Mouse (Mus musculus): ENCODE measurements around the gene Sptbn1.
"Not testable (repeated sequence)": the region's sequence is repeated elsewhere in the genome, so short reads cannot be mapped to it uniquely, and the experiment has no call there.

The Sptbn1 gene

DNA sequence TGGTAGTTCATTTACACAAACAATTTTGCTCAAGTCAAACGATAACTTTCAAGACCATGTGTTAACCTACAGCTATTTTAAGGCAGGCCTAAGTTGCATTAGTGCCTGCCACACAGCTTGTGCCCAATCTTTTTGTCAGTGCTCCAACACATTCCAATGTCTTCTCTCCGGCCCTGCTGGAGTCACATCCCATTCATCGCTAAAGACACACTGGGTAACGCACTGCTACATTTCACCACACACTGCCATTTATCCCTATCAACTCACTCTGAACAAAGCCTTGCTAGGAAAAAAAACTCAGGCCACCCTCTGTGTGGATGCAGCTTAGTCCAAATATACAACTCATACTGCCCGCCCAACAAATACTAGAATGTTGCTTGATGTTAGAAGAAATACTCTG lies 11.5 kb downstream of the Sptbn1 start:
- DNase-seq (ENCODE audit: low spot score in 2 of 2): peak; percentile 65 to 70

DNA sequence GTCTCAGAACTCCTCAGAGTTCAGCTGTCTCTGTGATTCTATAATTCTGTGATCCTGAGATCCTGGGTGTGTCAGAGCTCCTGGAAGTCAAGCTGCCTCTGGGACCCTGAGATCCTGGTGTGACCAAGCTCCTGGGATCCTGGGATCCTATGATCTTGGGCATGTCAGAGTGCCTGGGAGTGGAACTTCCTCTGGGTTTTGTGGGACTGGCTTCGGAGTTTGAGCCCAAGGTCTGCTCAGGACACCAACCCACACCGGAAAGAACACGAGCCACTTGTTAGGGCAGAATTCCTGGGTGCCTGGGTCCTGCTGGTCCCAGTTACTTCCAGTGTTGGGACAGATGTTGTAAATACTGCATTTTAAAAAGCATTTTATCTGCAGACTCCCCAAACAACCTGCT lies 12.8 kb downstream of the Sptbn1 start:
- not testable (repeated sequence) for DNase-seq (ENCODE audit: low spot score in 2 of 2)

DNA sequence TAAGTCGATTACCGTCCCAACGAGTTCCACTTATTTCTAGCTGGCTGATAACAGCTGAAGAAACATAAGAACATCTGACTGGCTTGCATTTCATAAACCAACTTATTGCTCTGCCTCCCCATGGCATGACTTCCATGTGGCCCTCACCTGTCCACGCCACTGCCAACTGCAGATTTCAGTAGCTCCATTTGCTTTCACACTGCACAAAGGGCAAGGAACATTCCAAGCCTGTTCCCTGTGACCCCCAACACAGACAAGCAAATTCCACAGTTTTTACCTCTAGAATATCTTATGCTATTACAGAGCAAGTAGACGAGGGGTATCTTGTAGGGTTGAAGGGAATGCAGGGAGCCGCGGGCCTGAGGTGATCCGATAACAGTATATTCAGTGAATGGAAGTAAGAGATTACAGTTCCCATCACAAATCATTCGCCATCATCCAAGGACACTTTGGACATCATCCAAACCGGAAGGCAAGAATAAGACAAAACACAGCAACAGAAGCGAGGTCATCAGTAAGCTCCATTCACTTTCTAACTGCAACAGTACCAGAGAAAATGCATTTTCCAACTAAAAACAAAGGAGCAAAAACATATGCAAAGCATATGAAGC lies 16.6 kb downstream of the Sptbn1 start:
- no peak for DNase-seq (ENCODE audit: low spot score in 2 of 2)

DNA sequence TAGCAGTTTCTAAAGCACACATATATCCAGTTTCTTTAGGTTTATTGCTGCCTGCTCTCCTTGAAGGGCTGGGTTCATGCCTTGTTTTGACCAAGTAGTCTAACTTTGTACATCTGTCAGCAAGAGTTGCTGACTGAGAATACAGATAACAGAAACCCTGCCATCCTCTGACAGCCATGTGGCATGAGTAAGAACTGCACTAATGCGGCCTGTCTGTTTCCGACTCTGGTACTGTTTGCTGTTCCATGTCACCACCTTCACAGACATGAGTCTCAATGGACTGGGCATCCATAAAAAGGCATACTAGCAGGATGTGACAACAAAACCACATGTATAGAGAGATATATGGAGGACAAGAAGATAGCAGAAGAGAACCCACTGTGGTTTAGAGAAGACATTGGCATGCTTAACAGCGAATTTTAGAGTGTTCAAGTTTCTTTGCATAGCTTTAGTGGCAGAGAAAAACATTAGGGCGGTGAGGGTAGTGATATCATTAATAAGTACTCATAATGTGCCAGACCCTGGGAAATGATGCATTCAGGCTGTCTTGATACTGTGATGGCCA lies 18.4 kb downstream of the Sptbn1 start:
- no peak for DNase-seq (ENCODE audit: low spot score in 2 of 2)

DNA sequence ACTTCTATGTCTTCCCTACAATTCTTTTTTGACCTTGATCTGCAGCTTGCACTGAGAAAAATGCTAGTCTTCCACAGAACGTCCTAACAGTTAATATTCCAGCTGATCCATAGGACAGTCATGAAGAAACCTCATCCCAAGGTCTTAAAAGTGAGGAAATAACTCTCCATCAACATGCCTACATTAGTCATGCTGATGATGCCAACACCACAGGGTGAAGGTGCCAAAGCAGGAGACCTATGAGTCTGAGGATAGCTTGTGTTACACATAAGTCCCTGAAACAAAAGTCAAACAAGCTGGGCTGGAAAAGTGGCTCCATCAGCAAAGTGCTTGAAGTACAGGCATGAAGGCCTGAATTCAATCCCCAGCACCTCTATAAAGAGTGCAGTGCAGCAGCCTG lies 20.9 kb downstream of the Sptbn1 start:
- no peak for DNase-seq (ENCODE audit: low spot score in 2 of 2)

DNA sequence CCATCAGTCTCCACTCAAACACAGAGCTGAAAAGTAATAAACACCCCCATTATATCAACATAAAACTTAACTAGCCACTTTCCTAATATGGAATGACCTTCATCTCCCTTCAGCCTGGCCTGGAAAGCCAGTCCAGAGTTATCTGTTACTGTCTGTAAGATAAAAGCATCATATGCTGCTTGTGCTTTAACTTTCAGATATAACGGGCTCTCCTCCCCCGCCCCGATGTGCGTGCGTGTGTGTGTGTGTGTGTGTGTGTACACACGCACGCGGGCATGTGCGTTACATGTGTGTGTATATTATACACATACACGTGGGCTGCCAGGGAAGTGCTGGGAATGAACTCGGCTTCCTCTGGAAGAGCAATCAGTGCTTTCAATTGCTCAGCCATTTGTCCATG lies 21.8 kb downstream of the Sptbn1 start:
- no peak for DNase-seq (ENCODE audit: low spot score in 2 of 2)

DNA sequence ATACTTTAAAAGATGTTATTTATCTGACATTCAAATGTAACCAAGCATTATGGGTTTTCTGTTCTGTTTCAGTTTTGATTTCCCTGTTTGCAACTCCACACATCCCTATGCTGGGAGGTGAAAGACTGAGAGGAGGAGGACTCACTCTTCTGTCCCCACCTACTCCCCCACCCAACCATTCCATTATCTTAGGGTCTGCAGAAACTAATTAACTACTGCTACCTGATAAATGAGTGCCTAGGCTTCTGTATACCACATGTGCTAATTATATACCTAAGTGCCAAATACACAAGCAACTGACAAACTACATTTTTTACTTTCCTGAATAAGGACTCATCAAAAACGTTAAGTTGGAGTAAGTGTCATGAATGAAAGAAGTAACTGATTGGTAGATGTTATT lies 23.8 kb downstream of the Sptbn1 start:
- DNase-seq (ENCODE audit: low spot score in 2 of 2): no peak

DNA sequence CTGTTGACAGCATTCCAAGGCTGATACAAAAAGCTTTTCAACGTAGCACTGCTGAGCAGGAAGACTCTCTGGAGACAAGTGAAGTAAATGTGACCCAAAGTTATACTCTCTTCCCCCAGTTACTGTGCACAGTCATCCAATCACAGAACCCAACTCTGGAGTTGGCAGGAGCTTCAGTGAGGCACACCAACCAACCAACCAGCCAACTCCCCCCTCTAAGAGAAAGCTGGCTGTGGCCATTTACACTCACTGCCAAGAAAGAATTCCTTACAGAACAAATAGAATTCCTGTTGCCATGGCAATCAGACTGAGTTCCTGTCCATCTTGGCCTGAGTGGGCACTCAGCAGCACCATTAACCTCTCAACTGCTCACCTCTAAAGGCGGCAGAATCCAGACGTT lies 24.4 kb downstream of the Sptbn1 start:
- DNase-seq (ENCODE audit: low spot score in 2 of 2): peak; percentile 84 to 85

DNA sequence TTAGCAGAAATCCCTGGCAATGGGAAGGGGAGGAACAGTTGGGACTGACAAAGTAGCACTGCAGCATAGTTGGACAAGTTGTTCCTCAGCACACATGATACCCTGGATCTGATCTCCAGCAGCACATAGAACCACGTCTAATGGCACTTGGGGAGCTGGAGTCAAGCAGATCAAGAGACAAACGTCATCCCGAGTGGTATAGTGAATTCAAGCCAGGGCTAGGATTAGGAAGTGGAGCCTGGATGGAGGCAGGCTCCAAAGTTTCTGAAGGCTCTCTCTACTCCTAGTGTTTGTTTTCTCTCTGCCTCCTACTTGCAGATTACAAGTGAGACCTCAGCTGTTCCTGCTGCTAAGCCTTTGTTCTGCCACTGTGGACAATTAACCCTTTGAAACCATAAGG lies 27.1 kb downstream of the Sptbn1 start:
- DNase-seq (ENCODE audit: low spot score in 2 of 2): no peak

DNA sequence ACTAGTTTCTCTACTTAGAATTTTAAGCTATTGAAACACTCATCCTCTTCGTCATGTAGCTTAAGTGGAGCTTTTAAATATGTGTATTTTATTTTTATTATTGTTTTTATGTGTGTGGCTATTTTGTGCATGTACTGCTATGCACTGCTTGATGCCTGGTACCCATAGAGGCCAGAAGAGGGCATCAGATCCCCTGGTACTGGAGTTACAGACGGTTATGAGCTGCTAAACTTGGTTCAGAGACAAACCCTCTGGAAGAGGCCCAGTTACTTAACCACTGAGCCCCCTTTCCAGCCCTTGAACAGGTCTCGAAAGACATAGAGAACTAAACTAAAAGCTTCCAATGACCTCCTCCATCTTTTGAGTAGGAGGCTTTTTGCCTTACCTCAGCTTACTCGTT lies 30.0 kb downstream of the Sptbn1 start:
- DNase-seq (ENCODE audit: low spot score in 2 of 2): peak in 1 of 2 experiments; percentile 50

DNA sequence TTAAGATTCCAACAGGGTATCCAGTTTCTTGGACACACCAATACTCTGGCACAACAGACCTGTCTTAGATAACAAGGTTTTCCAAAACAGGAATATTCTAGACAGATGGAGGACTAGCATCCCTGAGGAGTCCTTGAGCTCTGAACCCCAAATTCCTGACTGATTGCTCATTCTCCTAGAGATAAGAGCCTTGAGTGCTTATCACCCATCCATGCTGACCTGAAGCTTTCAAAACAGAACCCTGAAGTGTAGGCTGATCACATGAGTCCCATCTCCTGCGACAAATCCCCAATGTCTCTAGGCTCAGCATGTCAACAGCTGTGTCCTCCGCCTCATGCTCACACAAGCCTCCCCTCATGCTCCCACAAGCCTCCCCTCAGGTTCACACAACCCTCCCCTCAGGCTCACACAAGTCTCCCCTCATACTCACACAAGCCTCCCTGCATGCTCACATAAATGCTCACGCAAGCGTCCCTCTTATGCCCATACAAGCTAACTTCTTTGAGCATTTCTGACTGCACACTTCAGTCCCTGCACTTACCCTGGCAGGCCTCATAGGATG lies 31.2 kb downstream of the Sptbn1 start:
- DNase-seq (ENCODE audit: low spot score in 2 of 2): no peak

DNA sequence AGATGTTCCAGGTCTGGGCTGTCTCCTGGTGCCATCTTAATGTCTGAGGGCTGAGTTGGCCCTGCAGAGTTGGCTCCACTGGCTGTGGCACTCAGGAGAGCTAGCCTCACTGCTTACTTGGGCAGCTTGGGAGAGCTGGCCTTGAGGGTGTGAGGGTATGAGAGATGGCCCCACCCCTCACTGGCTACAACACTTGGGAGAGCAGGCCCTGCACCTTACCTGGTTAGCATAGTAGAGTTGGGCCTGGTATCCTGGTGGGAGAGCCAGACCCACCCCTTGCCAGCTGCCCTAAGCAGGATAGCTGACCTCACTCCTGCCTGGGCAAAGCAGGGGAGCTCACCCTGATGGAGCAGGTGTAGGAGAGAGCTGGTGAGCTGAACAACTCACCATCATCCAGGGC lies 32.3 kb downstream of the Sptbn1 start:
- no peak for DNase-seq (ENCODE audit: low spot score in 2 of 2)

DNA sequence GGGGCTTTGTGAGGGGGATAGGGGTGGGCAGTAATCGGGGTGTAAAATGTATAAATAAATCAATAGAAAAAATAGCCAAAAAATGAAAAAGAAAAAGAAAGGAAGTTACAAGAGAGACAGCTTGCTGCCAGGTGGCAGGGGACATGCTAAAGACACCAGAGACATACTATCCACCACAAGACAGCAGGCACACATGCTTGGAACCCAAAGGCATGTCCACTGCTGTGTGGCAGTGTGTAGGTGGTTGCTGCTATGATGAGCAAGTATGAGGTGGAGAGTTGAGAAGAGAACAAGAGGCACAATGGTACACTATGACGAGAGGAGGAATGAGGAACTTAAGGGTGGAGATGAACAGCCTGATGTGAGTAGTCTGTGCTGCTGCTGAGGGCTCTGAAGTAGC lies 32.8 kb downstream of the Sptbn1 start:
- no peak for DNase-seq (ENCODE audit: low spot score in 2 of 2)

DNA sequence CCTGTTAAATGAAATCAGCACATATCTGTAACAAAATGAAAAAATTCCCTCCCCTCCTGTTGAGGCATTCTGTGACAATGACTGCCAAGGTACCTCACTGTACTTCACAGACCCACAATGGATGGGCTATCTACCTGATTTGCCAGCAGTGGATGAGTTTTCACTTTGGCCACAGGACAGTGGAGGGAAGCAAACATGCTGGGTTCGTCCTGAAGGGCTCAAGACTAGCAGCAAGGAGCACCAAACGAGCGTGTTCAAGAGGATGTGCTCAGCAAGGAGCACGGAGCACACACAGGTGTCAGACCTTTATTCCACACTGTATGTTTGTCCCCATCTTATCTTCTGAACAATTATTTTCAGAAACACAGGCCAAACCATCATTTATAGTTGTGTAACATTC lies 34.0 kb downstream of the Sptbn1 start:
- DNase-seq (ENCODE audit: low spot score in 2 of 2): no peak

DNA sequence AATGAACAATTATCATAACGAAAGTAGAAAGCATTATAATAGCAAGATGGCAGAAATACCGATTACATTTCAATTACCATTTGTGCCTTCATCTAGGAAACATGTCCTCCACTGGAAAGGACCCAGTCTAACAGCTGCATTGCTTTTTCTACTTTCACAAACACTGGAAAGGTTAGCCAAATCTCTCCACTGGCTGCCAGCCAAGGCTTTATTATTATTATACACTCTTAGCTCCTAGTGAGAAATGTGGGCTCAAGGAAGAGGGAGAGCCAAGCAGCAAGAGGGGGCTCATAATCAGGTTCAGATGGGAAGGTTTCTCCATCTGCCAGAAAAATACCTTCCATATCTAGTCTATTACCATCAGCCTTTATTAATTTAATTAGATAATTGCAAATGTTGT lies 35.9 kb downstream of the Sptbn1 start:
- peak; percentile 83 to 89 for DNase-seq (ENCODE audit: low spot score in 2 of 2)

DNA sequence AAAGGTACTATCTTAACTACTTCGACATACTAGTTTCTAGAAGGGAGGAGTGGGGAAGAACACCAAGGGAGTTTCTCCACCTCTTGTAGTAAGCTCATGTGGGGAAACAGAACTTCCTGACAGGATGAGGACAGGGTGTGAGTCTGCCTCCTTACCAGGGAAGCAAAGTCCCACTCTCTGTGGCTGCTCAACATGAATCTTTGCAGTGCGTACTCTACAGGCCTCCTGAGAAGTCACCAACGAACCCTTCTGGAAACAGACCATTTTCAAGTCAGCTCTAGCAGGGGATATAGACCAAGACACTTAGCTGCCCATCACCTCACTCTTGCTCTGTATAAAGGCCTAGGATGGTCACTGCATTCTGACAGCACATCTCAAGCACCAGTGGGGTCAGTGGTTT lies 36.6 kb downstream of the Sptbn1 start:
- no peak for DNase-seq (ENCODE audit: low spot score in 2 of 2)

DNA sequence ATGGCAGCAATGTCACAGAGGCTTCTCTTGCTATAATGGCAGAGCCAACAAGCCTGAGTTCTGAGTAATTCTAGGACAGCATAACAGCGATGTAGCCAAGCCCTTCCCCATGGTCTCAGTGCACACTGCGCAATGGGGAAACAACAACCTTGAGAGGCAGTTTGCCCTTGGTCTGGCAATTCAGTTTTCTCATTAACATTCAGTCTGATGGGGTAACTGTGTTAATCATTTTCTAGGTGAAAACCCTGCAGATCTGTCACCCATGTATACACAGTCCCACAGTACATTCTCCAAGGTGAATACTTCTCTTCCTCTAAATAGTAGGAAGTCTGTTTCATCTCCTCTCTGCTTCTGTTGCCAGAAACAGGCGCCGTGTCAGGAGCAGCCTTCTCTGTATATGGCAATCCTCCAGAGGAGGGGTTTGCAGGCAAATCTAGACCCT lies 37.6 kb downstream of the Sptbn1 start:
- DNase-seq (ENCODE audit: low spot score in 2 of 2): peak in 1 of 2 experiments; percentile 46

DNA sequence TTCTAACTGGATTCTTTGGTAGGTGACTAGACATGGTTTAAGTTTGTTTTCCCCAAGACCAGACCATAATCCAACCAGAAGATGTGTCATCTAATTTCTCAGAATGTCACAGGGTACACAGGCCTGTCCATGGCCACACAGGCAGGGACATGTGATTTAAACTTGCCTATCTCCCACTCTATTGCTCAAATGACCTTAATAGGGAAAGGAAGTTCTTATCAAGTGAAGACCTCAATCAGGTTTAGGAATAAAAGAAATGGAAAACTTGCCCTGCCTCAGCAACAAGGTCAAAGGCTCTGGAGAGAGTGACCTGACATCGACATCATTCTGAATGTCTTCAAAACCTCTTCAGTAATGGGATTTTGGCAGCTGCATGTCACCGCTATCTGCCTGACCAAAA lies 41.2 kb downstream of the Sptbn1 start:
- DNase-seq (ENCODE audit: low spot score in 2 of 2): no peak

DNA sequence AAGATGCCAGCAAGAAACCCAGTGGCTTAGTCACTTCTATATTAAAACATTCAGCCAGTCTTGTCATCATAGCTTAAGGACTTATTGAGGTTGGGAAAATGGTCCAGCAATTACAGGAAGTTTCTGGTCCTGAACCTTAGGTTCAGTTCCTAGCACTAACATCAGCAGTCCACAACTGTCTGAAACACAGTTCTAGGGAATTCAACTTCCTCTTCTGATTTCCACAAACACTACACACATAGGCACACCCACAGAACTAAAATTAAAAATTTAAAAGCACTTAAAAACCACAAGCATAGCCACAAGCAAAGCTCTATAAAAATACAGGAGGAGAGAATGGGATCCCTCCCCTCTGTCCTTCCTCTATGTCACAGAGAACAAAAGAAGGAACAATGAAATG lies 43.4 kb downstream of the Sptbn1 start:
- no peak for DNase-seq (ENCODE audit: low spot score in 2 of 2)

DNA sequence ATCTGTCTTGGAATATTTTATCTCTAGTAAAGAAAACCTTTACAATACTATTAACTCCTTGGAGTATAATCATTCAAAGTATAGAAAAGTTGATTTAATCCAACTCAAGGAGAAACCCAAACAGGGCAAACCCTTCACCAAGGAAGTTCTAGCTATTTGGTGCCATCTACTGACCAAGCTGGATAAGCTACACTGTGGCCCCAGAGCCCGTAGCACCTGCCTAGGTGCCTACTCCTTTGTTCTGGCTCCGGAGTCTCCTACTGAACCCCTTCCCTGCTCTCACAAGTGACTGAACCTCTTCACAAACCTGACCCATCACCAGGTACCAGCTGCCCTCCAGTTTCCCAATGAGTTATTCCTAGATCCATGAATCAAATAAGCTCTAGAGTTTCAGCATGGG lies 45.3 kb downstream of the Sptbn1 start:
- DNase-seq (ENCODE audit: low spot score in 2 of 2): no peak

DNA sequence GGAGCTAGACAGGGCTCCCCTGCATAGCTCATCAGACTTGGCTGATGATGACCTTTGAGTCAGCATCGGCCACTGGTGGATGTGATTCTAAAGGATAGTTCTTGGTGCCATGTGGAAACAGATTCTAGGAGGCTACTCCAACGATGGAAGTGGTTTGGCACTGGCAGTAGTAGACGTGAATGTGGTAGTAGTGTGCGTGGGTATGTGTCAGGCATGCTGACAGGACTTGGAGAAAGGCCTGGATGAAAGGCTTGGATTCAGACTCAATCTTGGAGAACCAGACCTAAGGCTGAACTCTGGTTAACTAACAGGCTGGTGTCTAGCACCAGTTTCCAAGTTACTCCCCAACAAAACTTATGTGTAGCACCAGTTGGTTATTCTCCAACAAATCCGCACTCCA lies 46.9 kb downstream of the Sptbn1 start:
- DNase-seq (ENCODE audit: low spot score in 2 of 2): no peak

DNA sequence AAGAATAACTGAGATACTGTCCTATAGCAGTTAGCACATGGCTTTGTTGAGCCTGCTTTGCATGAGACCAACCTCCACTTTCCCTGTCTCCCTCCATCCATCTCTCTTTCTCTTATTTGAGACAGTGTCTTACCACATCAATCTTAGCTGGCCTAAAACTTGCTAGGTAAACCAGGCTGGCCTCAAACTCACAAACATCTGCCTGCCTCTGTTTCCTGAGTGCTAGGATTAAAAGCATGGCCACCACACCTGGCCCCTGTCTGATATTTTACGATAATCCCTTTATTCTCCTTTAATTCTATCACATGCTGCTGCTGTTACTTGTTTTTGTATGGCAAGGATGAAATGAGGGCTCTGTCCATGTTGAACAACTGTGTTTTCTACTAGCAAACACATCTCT lies 49.6 kb downstream of the Sptbn1 start:
- DNase-seq (ENCODE audit: low spot score in 2 of 2): no peak

DNA sequence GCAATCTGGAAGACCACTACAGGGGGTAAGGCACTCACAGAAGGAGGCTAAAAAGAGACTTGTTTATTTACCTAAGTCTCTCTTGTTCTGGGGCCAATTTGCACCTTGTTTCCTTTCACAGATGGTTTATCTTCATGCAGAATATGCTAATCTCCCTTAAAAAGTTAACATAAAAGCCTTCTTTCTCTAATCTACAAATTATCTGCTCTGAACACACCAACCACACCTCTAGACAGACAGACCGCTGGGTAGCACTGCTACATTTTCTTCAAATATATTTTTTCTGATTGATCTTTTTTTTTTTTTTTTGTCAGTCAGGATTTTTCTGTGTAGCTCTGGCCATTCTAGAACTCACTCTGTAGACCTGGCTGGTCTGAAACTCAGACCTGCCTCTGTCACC lies 50.5 kb downstream of the Sptbn1 start:
- DNase-seq (ENCODE audit: low spot score in 2 of 2): no peak

Measured in heart, adult 9 months (tissue).